Mouse (Mus musculus): Measurements from ENCODE around the gene Gm10118.

- TF ChIP-seq ZC3H11A (IDR thresholded peaks at IDR 0.05; ENCODE audit: borderline replicate concordance, low read depth, low read length), result no peak
- no peak for TF ChIP-seq ZNF384 (IDR thresholded peaks at IDR 0.05; ENCODE audit: low read depth, low read length)
- no peak for TF ChIP-seq MAFK (IDR thresholded peaks at IDR 0.05; ENCODE audit: insufficient read depth, low read depth, low read length)
Measured at GRCm38 (mm10) chr10:63947266-63947665, 20.0 kb upstream of the Gm10118 start.

Measured in ES-E14 (cell line).